Mouse (Mus musculus): ENCODE data around the gene Olfr1299.

The Olfr1299 gene

DNA sequence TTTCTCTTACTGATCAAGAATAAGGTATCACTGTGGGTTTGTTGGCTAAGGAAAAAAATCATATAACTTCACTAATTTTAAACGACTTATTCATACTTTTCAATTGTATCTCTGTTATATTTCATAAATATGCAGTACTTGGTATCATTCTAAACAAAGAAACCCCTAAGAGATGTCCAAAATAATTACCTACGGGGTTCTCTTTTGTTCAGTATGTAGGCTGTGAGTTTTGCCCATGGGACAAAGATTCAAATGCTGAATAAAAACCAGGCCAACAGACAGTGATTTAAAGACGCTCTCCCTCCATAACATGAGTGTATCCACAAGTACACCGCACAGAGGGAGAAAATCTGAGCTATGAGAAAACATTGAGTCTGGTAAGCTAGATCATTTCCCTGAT lies at the start of gene Olfr1299:
Olfr1299 (plus strand) TSS at position 301 of the 400 bp plus-strand sequence.
- DNase-seq (ENCODE audit: low spot score): no peak

DNA sequence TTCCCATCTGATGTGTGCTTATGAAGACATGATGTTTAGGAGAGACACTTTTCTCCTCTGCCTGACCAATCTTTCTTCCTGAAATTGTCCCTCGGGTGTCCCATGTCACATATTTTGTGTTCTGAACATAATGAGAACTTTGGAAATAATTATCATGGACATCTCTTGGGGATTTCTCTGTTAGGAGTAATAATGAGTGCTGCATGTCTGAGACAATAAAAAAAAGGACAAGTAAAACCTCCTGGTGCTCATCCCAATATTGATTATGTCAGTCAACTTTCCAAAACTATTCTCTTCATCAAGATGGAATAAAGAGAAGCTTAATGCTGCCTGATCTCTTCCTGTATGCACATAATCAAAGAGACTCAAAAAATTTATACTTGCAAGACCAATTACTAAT lies 34.8 kb upstream of the Olfr1299 start, which contains the start of gene Olfr1297:
Olfr1297 (minus strand) TSS at position 101 of the 400 bp plus-strand sequence.
- DNase-seq (ENCODE audit: low spot score): no peak

DNA sequence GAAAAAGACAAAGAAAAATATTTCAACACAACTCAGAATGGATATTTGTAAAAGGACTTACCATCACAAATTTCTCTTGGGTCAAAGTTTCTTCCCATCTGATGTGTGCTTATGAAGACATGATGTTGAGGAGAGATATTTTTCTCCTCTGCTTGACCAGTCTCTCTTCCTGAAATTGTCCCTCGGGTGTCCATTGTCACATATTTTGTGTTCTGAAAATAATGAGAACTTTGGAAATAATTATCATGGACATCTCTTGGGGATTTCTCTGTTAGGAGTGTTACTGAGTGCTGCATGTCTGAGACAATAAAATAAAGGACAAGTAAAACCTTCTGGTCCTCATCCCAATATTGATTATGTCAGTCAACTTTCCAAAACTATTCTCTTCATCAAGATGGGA lies 12.1 kb upstream of the Olfr1299 start, which contains the start of gene Olfr1298:
Olfr1298 (minus strand) TSS at position 101 of the 400 bp plus-strand sequence.
- no peak for DNase-seq (ENCODE audit: low spot score)
